Mouse (Mus musculus) cerebellum, adult 18-20 months (tissue): ENCODE data around the gene Rap2b.

Experiments used
- DNase-seq, 2 experiments: peaks; one replicate each; pipeline ENCODE4 v3.0.0; 2021

Gene Rap2b

DNA sequence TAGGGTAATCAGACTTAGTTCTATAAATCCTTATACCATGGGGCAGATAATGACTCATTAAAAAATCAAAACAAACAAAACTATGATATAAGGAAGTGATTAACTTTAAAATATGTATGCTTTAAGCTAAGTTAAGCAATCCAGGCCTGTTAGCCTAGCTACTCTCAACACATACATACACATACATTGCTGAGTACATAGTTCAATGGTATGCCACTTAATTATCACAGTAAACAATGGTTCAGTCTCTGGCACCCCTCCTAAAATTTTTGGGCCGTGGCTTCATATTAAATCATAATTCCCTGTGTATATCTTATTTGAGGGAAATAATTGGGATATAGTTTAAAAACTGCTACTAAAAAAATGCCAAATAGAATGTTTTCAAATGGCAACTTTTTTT, at the start of gene Rap2b:
Gene Rap2b, plus strand, starts transcription at position 301 of the 400 bp plus-strand sequence.
- DNase-seq, result no peak

GRCm38 (mm10) chr3:61315002-61315401, 46.4 kb upstream of the Rap2b start:
- no peak for DNase-seq

- no peak for DNase-seq
Measured at GRCm38 (mm10) chr3:61320031-61320430, 41.4 kb upstream of the Rap2b start.

DNA sequence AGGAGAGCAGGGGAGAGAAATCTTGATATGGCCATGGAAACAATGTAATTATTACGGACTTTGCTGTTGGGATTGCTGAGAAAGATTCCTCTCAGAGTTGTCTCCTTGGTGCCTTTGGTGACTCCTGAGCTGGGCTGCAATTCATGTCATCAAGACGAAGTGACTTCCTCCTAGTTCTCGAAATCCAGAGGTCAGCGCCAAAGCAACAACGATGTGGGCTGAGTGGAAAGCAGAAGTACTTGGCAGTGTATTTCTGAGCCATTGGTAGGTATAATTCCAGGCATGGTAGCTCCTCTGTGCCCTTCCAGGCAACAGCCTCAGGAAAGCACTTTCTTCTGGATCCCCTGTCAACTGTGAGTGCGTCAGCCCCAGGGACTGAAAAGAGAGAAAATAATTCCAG, 39.8 kb upstream of the Rap2b start:
- no peak for DNase-seq

- DNase-seq, result no peak
Measured at GRCm38 (mm10) chr3:61336205-61336604, 25.2 kb upstream of the Rap2b start.

GRCm38 (mm10) chr3:61337230-61337629, 24.2 kb upstream of the Rap2b start:
- DNase-seq, result no peak

- no peak for DNase-seq
Measured at GRCm38 (mm10) chr3:61340321-61340720, 21.1 kb upstream of the Rap2b start.

GRCm38 (mm10) chr3:61344031-61344430, 17.4 kb upstream of the Rap2b start:
- no peak for DNase-seq

DNA sequence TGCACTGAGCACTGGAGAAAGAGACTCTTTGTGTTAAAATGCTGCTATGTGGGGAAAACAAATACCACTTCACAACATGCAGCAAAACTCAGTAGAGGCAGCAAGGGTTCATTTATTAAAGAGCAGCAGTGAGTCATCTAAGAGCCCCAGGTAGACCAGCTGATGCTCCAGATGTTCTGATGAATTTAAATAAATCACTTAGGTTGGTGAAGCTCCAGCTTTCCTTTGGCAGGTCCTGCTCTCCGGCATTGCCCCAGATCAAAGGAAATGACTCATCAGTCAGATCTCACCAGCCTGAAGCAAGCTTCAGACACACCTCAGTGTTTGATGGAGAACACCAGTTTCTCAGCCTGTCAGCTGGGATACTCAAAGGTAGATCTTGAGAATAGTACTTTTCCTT, 15.8 kb upstream of the Rap2b start:
- DNase-seq, result no peak

GRCm38 (mm10) chr3:61348036-61348614, 13.3 kb upstream of the Rap2b start:
- no peak for DNase-seq

GRCm38 (mm10) chr3:61349433-61349832, 12.0 kb upstream of the Rap2b start:
- DNase-seq, result no peak

DNA sequence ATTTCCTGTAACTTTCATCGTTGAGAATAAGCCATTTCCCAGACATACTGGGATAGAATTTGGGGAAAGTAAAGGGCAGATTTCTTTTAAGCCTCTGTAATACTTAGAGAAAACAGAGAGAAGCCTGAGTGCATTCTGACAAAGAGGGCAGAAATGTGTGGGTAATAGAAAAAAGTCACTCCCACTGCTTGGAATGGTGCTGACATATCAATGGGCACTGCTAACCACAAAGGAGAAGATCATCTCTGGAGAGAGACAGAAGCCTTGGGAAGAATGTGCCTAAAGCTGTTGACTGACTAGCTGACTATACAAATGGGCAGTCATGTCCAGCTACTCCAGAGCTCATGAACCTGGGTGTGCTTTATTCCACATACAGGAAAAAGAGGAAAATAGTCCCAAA, 6.0 kb upstream of the Rap2b start:
- no peak for DNase-seq

DNA sequence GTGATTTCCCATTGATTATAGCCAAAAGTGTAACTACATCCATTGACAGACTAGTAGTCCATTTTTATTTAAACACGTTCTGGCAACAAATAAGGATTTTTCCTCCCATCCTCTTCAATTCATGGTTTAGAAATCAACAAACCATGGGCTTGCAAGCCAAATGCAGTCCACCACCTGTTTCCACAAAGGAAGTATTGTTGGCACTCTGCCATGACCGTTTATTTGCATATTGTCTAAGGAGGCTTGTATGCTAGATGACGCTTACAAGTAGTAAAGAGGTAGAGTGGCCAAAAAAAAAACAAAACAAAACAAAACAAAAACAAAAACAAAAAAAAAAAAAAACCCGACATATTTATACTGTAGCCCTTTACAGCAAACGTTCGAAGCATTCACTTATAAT, 3.3 kb upstream of the Rap2b start:
- no peak for DNase-seq

DNA sequence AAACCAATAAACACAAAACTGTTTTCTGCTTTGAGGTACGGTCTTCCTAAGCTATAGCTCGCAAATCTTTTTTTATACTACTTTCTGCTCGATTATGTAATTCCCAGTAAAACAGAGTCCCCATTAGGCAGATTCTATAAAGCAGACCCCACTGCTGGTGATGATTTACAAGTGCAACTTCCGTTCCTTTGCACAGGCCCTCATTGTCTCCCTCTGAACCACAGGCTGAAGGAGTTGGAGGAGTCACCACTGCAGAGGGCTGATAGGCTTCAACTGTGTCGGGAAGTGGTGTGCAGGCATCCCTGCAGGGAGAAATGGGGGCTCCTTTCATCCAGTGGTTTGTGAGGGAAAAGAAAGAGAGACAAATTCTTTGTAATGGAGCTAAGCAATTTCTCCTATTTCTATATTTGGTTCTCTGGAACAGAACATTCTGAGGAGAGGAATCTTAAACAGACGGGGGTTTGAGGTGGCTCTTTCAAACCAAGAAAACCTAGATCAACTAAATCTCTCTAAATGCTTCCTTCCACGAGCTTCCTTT, 2.6 kb upstream of the Rap2b start:
- no peak for DNase-seq

DNA sequence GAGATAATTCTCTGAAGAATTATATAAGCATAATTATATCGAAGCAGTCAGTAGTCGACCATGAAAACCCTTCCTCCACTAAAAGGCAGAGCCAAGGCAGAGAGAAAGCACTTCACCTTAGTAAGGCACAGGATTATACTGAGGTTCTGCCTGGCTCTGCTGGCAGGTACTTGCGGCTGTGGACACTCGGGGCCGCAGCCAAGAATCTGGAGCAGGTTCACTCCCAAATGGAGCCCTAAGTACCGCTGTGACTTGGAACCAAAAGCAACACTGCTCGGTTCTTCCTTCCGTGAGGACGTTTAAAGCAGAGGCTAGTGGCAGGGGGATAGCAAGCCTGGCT, 1.4 kb downstream of the Rap2b start:
- DNase-seq, result peak in 1 of 2 experiments; percentile 43

DNA sequence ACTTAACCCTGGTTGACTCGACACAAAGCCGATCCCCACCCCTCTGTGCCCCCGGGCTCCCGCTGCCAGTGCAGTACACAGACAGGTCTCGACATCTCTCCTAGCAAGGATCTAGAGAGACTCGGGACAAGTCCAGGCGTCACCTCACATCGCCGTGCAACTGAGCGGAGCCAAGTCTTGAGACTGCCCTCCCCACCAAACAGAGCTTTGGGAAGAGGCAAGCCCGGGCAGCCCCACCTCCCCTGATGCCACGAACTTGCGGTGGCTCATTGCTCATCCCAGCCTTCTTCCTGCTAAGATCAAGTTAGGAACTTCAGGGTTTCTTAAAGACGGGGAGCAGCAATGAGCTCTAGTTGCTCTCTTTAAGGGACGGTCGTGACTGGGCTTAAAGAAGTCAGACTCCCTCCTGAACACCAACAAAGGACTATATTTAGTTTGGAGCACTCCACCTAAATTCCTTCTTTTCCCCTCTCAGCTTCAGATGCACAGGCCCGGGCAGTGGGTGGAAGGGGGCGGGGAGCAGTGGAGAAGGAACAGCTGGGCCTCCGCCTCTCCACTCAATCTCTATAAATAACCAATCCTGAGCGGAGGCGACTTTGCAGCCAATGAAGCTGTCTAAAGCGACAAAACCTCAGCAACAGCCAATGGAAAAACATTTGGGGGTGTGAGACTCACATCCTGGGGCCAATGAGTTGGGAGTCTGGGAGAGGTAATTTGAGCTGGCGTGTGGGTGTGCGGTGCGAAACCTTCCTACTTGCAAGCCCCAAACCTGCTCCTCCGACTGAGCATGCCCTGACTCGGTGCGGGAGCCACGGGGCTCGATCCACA, 1.9 kb downstream of the Rap2b start:
- peak; percentile 74 to 75 for DNase-seq

DNA sequence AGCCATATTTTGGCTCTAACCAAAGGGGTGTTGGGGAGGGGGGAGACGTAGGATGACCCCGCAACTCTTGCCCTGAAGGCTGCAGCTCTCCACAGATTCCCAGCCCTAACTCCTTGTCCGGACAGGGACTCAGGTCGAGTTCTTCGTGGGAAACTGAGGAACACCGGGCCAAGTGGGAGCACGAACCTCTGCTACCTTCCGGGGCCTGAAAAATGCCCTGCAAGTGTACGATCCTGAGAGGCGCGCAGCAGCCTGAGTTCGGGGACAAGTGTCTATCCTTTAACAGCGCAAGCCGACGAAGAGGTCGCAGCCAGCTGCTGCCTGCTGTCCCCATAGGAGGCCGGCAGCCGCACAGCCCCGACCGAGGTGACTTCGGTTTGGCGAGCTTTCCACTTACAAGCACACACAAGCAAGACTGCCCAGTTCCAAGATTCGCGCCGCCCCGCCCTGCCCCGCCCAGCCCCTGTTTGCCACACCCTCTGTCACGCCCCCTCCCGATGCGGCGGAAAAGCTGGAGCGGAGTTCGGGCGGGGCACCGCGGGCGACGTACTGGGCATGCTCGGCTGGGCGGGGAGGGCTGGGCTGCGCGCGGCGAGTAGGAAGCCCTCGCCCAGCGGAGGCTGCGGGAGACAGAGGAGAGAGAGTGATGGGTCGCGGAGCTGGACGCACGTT, 2.7 kb downstream of the Rap2b start:
- peak; percentile 94 for DNase-seq

DNA sequence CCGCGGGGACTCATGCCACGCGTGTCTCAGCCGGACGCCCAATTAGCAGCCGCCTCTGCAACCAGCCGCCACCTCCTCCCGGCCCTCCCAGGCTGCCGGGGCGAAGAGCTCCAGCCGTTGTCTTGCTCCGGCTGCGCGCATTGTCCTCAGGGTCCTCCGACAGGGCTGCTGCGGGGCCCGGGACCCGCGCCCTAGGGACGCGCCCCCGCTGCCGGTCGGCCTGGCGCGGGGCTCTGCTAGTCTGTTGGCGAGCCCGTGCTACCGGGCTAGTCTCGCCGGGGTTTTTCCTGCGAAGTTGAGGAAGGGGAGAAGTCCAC, 3.2 kb downstream of the Rap2b start:
- DNase-seq, result no peak

DNA sequence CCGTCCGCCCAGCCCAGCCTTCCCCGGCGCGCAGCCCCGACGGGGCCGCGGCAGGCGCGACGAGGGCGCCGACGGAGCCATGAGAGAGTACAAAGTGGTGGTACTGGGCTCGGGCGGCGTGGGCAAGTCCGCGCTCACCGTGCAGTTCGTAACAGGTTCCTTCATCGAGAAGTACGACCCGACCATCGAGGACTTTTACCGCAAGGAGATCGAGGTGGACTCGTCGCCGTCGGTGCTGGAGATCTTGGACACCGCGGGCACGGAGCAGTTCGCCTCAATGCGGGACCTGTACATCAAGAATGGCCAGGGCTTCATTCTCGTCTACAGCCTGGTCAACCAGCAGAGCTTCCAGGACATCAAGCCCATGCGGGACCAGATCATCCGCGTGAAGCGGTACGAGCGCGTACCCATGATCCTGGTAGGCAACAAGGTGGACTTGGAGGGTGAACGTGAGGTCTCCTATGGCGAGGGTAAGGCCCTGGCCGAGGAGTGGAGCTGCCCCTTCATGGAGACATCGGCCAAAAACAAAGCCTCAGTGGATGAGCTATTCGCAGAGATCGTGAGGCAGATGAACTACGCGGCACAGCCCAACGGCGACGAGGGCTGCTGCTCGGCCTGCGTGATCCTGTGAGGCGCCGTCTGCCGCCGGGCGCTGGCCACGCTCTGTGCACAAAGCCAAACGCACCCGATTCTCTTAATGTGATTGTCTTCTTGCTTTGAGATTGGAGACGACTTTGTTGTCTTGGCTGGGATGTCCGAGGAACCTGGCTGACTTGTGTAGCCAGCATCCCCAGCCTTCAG, 3.7 kb downstream of the Rap2b start:
- DNase-seq, result peak; percentile 41 to 64

DNA sequence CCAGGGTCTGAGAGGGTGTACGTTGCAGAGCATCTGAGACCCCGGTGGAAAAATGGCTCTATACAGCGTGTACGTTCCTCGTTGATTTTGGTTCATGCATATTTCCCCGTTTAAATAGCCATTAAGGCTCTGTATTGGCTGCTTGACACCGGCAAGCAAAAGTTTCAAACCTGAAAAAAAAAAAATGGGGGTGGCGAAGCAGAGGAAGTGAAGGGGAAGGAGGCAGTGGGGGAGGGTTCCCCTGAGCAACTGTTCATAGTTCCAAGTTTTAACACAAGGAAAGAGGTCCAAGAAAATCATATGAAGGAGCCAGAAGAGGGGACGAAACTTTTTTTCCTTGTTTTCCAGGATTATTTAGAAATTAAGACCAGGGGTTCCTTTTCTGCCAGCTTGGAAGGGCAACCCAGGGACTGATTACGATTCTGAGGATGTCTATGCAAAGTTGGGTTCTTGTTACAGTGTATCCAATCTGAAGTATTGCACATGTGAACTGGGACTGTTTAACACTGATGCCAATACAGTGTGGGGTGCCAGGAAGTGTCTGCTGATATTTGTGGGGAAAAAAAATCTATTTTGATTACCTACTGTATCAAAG, 4.4 kb downstream of the Rap2b start, which contains the start of gene B430305J03Rik:
Gene B430305J03Rik, minus strand, starts transcription at position 173 of the 595 bp plus-strand sequence.
- DNase-seq, result no peak

DNA sequence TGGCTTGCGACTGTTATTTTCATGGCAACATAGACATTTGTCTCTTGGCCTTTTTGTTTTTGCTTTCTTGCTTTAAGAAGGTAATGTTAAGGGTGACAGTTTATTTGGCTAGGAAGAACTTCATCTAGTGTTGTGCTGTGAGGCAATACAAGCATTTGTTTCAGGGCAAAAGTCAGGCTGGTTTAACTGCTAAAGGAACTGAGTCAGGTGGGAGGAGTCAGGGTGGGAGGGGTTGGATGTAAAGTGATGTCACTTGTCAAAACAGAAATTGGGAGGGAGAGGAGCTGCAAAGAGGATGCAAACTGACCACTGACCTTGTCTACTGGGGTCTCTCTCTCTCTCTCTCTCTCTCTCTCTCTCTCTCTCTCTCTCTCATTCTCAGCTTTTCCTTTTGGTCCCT, 7.0 kb downstream of the Rap2b start:
- no peak for DNase-seq

DNA sequence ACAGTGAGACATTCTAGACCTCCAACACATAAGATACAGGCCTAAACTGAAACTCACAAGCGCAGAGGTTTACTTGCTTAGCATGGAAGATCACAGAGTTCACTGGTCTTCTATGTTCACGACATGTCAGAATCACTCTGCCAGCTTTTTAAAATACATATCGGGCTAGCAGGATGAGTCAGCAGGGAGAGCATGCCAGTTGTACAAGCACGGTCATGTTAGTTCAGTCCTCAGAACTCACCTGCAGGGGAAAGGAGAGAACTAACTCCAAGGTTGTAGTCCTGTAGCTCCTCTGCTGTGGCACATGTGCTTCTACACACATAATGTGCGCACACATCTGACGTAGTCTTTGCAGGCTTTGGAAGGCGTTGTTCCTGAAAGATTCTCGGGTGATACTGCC, 14.6 kb downstream of the Rap2b start:
- DNase-seq, result no peak

DNA sequence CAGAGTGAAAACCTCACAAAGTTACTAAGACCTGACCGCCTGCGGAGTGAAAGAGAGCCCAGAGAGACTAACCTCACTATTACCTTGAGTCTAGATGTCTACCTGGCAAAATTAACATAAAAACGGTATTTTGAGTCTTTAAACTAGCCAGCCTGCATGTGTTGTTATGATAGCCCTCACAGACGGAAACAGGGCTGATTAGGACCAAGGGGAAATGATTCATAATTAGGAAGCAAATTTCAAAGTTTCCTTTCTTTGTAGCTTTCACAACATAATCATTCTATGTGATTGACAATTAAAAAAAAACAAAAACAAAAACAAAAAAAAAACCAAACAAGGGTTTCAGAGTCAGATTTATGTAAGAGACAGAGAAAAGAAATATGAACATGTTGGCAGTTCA, 24.9 kb downstream of the Rap2b start:
- no peak for DNase-seq
